Mouse (Mus musculus): Measurements from ENCODE around the gene Cngb1. TPM values are rescaled to one million over a fixed set of nuclear protein-coding genes. Genes with fewer than 3 reads are reported as not detected.

Gene Cngb1
- total RNA-seq (2021) = 1 to 10 TPM; 1.1 to 1.9 TPM

GRCm38 (mm10) chr8:95306431-95306830, at the start of gene Cngb1:
Gene Cngb1 (minus strand): TSS chr8:95306585.
- DNase-seq = no peak

GRCm38 (mm10) chr8:95354606-95355005, 48.2 kb upstream of the Cngb1 start:
- DNase-seq = no peak

GRCm38 (mm10) chr8:95352871-95353866, 46.8 kb upstream of the Cngb1 start:
- peak; percentile 69 for DNase-seq

- peak; percentile 87 for DNase-seq
Observed at GRCm38 (mm10) chr8:95352151-95352870, 45.9 kb upstream of the Cngb1 start, which contains the start of gene Mmp15. Gene Mmp15 (plus strand): TSS chr8:95352268.

- DNase-seq = peak; percentile 52
Observed at GRCm38 (mm10) chr8:95351461-95351860, 45.1 kb upstream of the Cngb1 start.

- peak; percentile 80 for DNase-seq
Observed at GRCm38 (mm10) chr8:95348811-95349630, 42.6 kb upstream of the Cngb1 start.

GRCm38 (mm10) chr8:95348356-95348755, 42.0 kb upstream of the Cngb1 start:
- no peak for DNase-seq

GRCm38 (mm10) chr8:95346643-95347545, 40.5 kb upstream of the Cngb1 start:
- peak; percentile 88 for DNase-seq

GRCm38 (mm10) chr8:95344668-95345067, 38.3 kb upstream of the Cngb1 start:
- DNase-seq = no peak

GRCm38 (mm10) chr8:95341721-95342120, 35.3 kb upstream of the Cngb1 start:
- peak; percentile 65 for DNase-seq

GRCm38 (mm10) chr8:95336363-95336762, 30.0 kb upstream of the Cngb1 start:
- no peak for DNase-seq

GRCm38 (mm10) chr8:95335706-95336105, 29.3 kb upstream of the Cngb1 start:
- no peak for DNase-seq

- no peak for DNase-seq
Observed at GRCm38 (mm10) chr8:95332437-95333199, 26.2 kb upstream of the Cngb1 start.

- peak; percentile 98 for DNase-seq
Observed at GRCm38 (mm10) chr8:95331720-95332436, 25.5 kb upstream of the Cngb1 start, which contains the start of the genes Zfp319 and Usb1. Gene Zfp319 (minus strand): TSS chr8:95331950. Gene Usb1 (plus strand): TSS chr8:95332284.

GRCm38 (mm10) chr8:95331156-95331719, 24.9 kb upstream of the Cngb1 start:
- peak; percentile 79 for DNase-seq

- no peak for DNase-seq
Observed at GRCm38 (mm10) chr8:95330367-95330766, 24.0 kb upstream of the Cngb1 start.

- DNase-seq = no peak
Observed at GRCm38 (mm10) chr8:95327866-95328465, 21.6 kb upstream of the Cngb1 start.

GRCm38 (mm10) chr8:95326822-95327221, 20.4 kb upstream of the Cngb1 start:
- no peak for DNase-seq

- DNase-seq = no peak
Observed at GRCm38 (mm10) chr8:95324646-95325045, 18.3 kb upstream of the Cngb1 start.
